Mouse (Mus musculus) midbrain, embryonic 13.5 days (tissue): ENCODE data around the gene Hdx. TPM values are rescaled to one million over a fixed set of nuclear protein-coding genes. Genes with fewer than 3 reads are reported as not detected.

Source experiments
- polyA plus RNA-seq: library from polyadenylated mRNA; unstranded; fragments of >200 nt; fragmentation: Nextera tagmentation; extraction: Ambion mirVana; gene quantifications from 2 replicates; pipeline ENCODE4 v1.2.1, GENCODE M21; 2015

The Hdx gene
- polyA plus RNA-seq, 1 experiment from 2014 or later: 2.1 TPM

Other genes with a start within 250 kb of the Hdx start
- 43.8 and 47.8 TPM in 2 replicates for gene Rps6ka6, start 159.1 kb downstream of the Hdx start, polyA plus RNA-seq
- 0.46 and 1.1 TPM in 2 replicates for gene Gm45194, start 194.3 kb upstream of the Hdx start, polyA plus RNA-seq